Mouse (Mus musculus): Measurements from ENCODE around the gene Coch. TPM values are rescaled to one million over a fixed set of nuclear protein-coding genes. Genes with fewer than 3 reads are reported as not detected.

Coch gene
- polyA plus RNA-seq, 1 experiment from 2014 or later, result 22.2 TPM

GRCm38 (mm10) chr12:51589263-51589662, 3.9 kb upstream of the Coch start:
- H3K4me1 ChIP-seq (ENCODE audit: control insufficient read depth, insufficient read depth, low read length), result peaks cover 7% of the 10 kb centered on the region
- no peak overlapping the region for H3K27ac ChIP-seq (ENCODE audit: low read length)
- H3K27me3 ChIP-seq (ENCODE audit: control insufficient read depth, insufficient read depth, low read depth, low read length), result peaks cover 6% of the 10 kb centered on the region; the same call in 1 of the 2 replicates
- no peak overlapping the region for H3K9ac ChIP-seq (ENCODE audit: low read depth, low read length)
- no peak overlapping the region for H3K4me2 ChIP-seq (ENCODE audit: low read length)
- no peak overlapping the region for H3K4me3 ChIP-seq (ENCODE audit: low read depth, low read length)
- H3K36me3 ChIP-seq (ENCODE audit: control insufficient read depth, insufficient read depth, low read length), result no peaks in the 10 kb centered on the region
- no peaks in the 10 kb centered on the region for H3K9me3 ChIP-seq (replicated peaks; ENCODE audit: control insufficient read depth, low read length, poor library complexity, severe bottlenecking)
- ATAC-seq, result no peak
- 94% methylated on average over 5 of the region's 5 CpGs for WGBS

- peaks cover 19% of the 10 kb centered on the region for H3K27me3 ChIP-seq (ENCODE audit: control insufficient read depth, insufficient read depth, low read depth, low read length)
- ATAC-seq, result no peak
Measured at GRCm38 (mm10) chr12:51591921-51592320, 1.2 kb upstream of the Coch start.

GRCm38 (mm10) chr12:51592888-51593228, 283 bp upstream of the Coch start:
- H3K9me3 ChIP-seq (replicated peaks; ENCODE audit: control insufficient read depth, low read length, poor library complexity, severe bottlenecking), result no peaks in the 10 kb centered on the region
- ATAC-seq, result peak; percentile 73
- H3K27ac ChIP-seq (ENCODE audit: low read length), result no peak overlapping the region
- 0% methylated on average over 13 of the region's 21 CpGs for WGBS
- H3K36me3 ChIP-seq (ENCODE audit: control insufficient read depth, insufficient read depth, low read length), result no peaks in the 10 kb centered on the region
- peaks cover 11% of the 10 kb centered on the region for H3K4me1 ChIP-seq (ENCODE audit: control insufficient read depth, insufficient read depth, low read length)
- peak overlapping the region; percentile 65 for H3K9ac ChIP-seq (ENCODE audit: low read depth, low read length)
- peak overlapping the region; percentile 74 for H3K4me3 ChIP-seq (ENCODE audit: low read depth, low read length)
- H3K27me3 ChIP-seq (ENCODE audit: control insufficient read depth, insufficient read depth, low read depth, low read length), result peaks cover 19% of the 10 kb centered on the region
- H3K4me2 ChIP-seq (ENCODE audit: low read length), result peak overlapping the region; percentile 89

More at GRCm38 (mm10) chr12:51591921-51592320, 1.2 kb upstream of the Coch start:
- Histone ChIP-seq H3K4me3 (ENCODE audit: low read depth, low read length) (no peak overlapping the region), H3K27ac (ENCODE audit: low read length) (no peak overlapping the region), H3K4me2 (ENCODE audit: low read length) (no peak overlapping the region), H3K36me3 (ENCODE audit: control insufficient read depth, insufficient read depth, low read length) (no peaks in the 10 kb centered on the region), H3K9me3 (replicated peaks; ENCODE audit: control insufficient read depth, low read length, poor library complexity, severe bottlenecking) (no peaks in the 10 kb centered on the region), H3K9ac (ENCODE audit: low read depth, low read length) (no peak overlapping the region), H3K4me1 (ENCODE audit: control insufficient read depth, insufficient read depth, low read length) (peaks cover 11% of the 10 kb centered on the region)
- 73% methylated on average over 8 of the region's 8 CpGs for WGBS

GRCm38 (mm10) chr12:51594030-51594470, 909 bp downstream of the Coch start:
- no peak; the same call in 1 of the 2 replicates for ATAC-seq

GRCm38 (mm10) chr12:51603306-51603705, 10.2 kb downstream of the Coch start:
- Histone ChIP-seq H3K27ac (ENCODE audit: low read length) (no peak overlapping the region), H3K4me3 (ENCODE audit: low read depth, low read length) (no peak overlapping the region), H3K4me2 (ENCODE audit: low read length) (no peak overlapping the region), H3K36me3 (ENCODE audit: control insufficient read depth, insufficient read depth, low read length) (peaks cover 18% of the 10 kb centered on the region), H3K4me1 (ENCODE audit: control insufficient read depth, insufficient read depth, low read length) (no peaks in the 10 kb centered on the region), H3K27me3 (ENCODE audit: control insufficient read depth, insufficient read depth, low read depth, low read length) (no peaks in the 10 kb centered on the region), H3K9ac (ENCODE audit: low read depth, low read length) (no peak overlapping the region), H3K9me3 (replicated peaks; ENCODE audit: control insufficient read depth, low read length, poor library complexity, severe bottlenecking) (no peaks in the 10 kb centered on the region)
- no peak for ATAC-seq
- 96% methylated on average over 10 of the region's 10 CpGs for WGBS

More at GRCm38 (mm10) chr12:51594030-51594470, 909 bp downstream of the Coch start:
- Histone ChIP-seq H3K4me1 (ENCODE audit: control insufficient read depth, insufficient read depth, low read length) (peaks cover 11% of the 10 kb centered on the region), H3K27ac (ENCODE audit: low read length) (no peak overlapping the region), H3K4me3 (ENCODE audit: low read depth, low read length) (peak overlapping the region; percentile 74), H3K9me3 (replicated peaks; ENCODE audit: control insufficient read depth, low read length, poor library complexity, severe bottlenecking) (no peaks in the 10 kb centered on the region), H3K27me3 (ENCODE audit: control insufficient read depth, insufficient read depth, low read depth, low read length) (peaks cover 19% of the 10 kb centered on the region), H3K9ac (ENCODE audit: low read depth, low read length) (peak overlapping the region; percentile 65), H3K36me3 (ENCODE audit: control insufficient read depth, insufficient read depth, low read length) (no peaks in the 10 kb centered on the region), H3K4me2 (ENCODE audit: low read length) (peak overlapping the region; percentile 89)
- 2% methylated on average over 18 of the region's 18 CpGs for WGBS

GRCm38 (mm10) chr12:51606138-51606537, 13.0 kb downstream of the Coch start:
- Histone ChIP-seq H3K4me3 (ENCODE audit: low read depth, low read length) (no peak overlapping the region), H3K27me3 (ENCODE audit: control insufficient read depth, insufficient read depth, low read depth, low read length) (no peaks in the 10 kb centered on the region), H3K36me3 (ENCODE audit: control insufficient read depth, insufficient read depth, low read length) (peaks cover 18% of the 10 kb centered on the region), H3K4me1 (ENCODE audit: control insufficient read depth, insufficient read depth, low read length) (no peaks in the 10 kb centered on the region), H3K9me3 (replicated peaks; ENCODE audit: control insufficient read depth, low read length, poor library complexity, severe bottlenecking) (no peaks in the 10 kb centered on the region), H3K27ac (ENCODE audit: low read length) (no peak overlapping the region), H3K9ac (ENCODE audit: low read depth, low read length) (no peak overlapping the region), H3K4me2 (ENCODE audit: low read length) (no peak overlapping the region)
- ATAC-seq, result no peak
- 91% methylated on average over 4 of the region's 4 CpGs for WGBS

GRCm38 (mm10) chr12:51612361-51612760, 19.2 kb downstream of the Coch start:
- peaks cover 10% of the 10 kb centered on the region; the same call in 1 of the 2 replicates for H3K36me3 ChIP-seq (ENCODE audit: control insufficient read depth, insufficient read depth, low read length)
- no peak for ATAC-seq
- no peak overlapping the region for H3K9ac ChIP-seq (ENCODE audit: low read depth, low read length)

GRCm38 (mm10) chr12:51620572-51620971, 27.4 kb downstream of the Coch start:
- ATAC-seq, result no peak
- H3K36me3 ChIP-seq (ENCODE audit: control insufficient read depth, insufficient read depth, low read length), result peaks cover 12% of the 10 kb centered on the region; the same call in 1 of the 2 replicates
- no peak overlapping the region for H3K27ac ChIP-seq (ENCODE audit: low read length)
- H3K9me3 ChIP-seq (replicated peaks; ENCODE audit: control insufficient read depth, low read length, poor library complexity, severe bottlenecking), result no peaks in the 10 kb centered on the region
- no peaks in the 10 kb centered on the region for H3K4me1 ChIP-seq (ENCODE audit: control insufficient read depth, insufficient read depth, low read length)
- H3K27me3 ChIP-seq (ENCODE audit: control insufficient read depth, insufficient read depth, low read depth, low read length), result no peaks in the 10 kb centered on the region
- H3K9ac ChIP-seq (ENCODE audit: low read depth, low read length), result no peak overlapping the region
- no peak overlapping the region for H3K4me2 ChIP-seq (ENCODE audit: low read length)
- no peak overlapping the region for H3K4me3 ChIP-seq (ENCODE audit: low read depth, low read length)

More at GRCm38 (mm10) chr12:51612361-51612760, 19.2 kb downstream of the Coch start:
- Histone ChIP-seq H3K27me3 (ENCODE audit: control insufficient read depth, insufficient read depth, low read depth, low read length) (no peaks in the 10 kb centered on the region), H3K4me3 (ENCODE audit: low read depth, low read length) (no peak overlapping the region), H3K27ac (ENCODE audit: low read length) (no peak overlapping the region), H3K4me2 (ENCODE audit: low read length) (no peak overlapping the region), H3K4me1 (ENCODE audit: control insufficient read depth, insufficient read depth, low read length) (no peaks in the 10 kb centered on the region), H3K9me3 (replicated peaks; ENCODE audit: control insufficient read depth, low read length, poor library complexity, severe bottlenecking) (no peaks in the 10 kb centered on the region)
- WGBS, result 98% methylated on average over 5 of the region's 5 CpGs

GRCm38 (mm10) chr12:51621161-51621560, 28.0 kb downstream of the Coch start:
- no peak overlapping the region for H3K4me3 ChIP-seq (ENCODE audit: low read depth, low read length)
- ATAC-seq, result no peak
- WGBS, result 97% methylated on average over 5 of the region's 5 CpGs
- H3K4me2 ChIP-seq (ENCODE audit: low read length), result no peak overlapping the region
- H3K9ac ChIP-seq (ENCODE audit: low read depth, low read length), result no peak overlapping the region
- no peaks in the 10 kb centered on the region for H3K4me1 ChIP-seq (ENCODE audit: control insufficient read depth, insufficient read depth, low read length)
- H3K9me3 ChIP-seq (replicated peaks; ENCODE audit: control insufficient read depth, low read length, poor library complexity, severe bottlenecking), result no peaks in the 10 kb centered on the region
- H3K27ac ChIP-seq (ENCODE audit: low read length), result no peak overlapping the region
- peaks cover 10% of the 10 kb centered on the region; the same call in 1 of the 2 replicates for H3K36me3 ChIP-seq (ENCODE audit: control insufficient read depth, insufficient read depth, low read length)
- no peaks in the 10 kb centered on the region for H3K27me3 ChIP-seq (ENCODE audit: control insufficient read depth, insufficient read depth, low read depth, low read length)

Data from midbrain, embryonic 16.5 days (tissue).